Mouse (Mus musculus) embryonic facial prominence, embryonic 14.5 days (tissue): Measurements from ENCODE around the gene Ano9. TPM values are rescaled to one million over a fixed set of nuclear protein-coding genes. Genes with fewer than 3 reads are reported as not detected.
A peak's percentile ranks its signal among the peaks of the same experiment; 100 is the strongest.

Experiments
- ATAC-seq: fragments of 200-750 bp; cut with Nextera tagmentation; 2 replicates; pipeline ENCODE4 v1.8.0; 2017; ENCODE audit warnings: low read depth, moderate number of reproducible peaks, moderate TSS enrichment
- DNase-seq: peaks from one replicate; pipeline ENCODE4 v3.0.0-alpha.2; 2015; ENCODE audit warnings: low spot score
- H3K27ac ChIP-seq: fragments of 300-500 bp; sonication (generic); replicated peaks from 2 replicates; pipeline ENCODE4 v1.5.1; 2014; ENCODE audit warnings: low read depth, mild to moderate bottlenecking, low read length, moderate library complexity
- H3K27me3 ChIP-seq: fragments of 300-500 bp; sonication (generic); replicated peaks from 2 replicates; pipeline ENCODE4 v1.6.1; 2014; ENCODE audit warnings: low read length; ENCODE audit not compliant: control insufficient read depth, insufficient read depth
- H3K36me3 ChIP-seq: fragments of 300-500 bp; sonication (generic); 2 replicates; pipeline ENCODE4 v1.6.1; 2014; ENCODE audit warnings: low read length, mixed read lengths; ENCODE audit not compliant: control insufficient read depth, insufficient read depth
- H3K4me1 ChIP-seq: fragments of 300-500 bp; sonication (generic); 2 replicates; pipeline ENCODE4 v1.6.1; 2014; ENCODE audit warnings: antibody characterized with exemption, low read length; ENCODE audit not compliant: control insufficient read depth, insufficient read depth
- H3K4me2 ChIP-seq: fragments of 300-500 bp; sonication (generic); 2 replicates; pipeline ENCODE4 v1.6.1; 2014; ENCODE audit warnings: low read depth, mild to moderate bottlenecking, low read length, moderate library complexity, mixed read lengths
- H3K4me3 ChIP-seq: fragments of 300-500 bp; sonication (generic); 2 replicates; pipeline ENCODE4 v1.5.1; 2014; ENCODE audit warnings: low read depth, mild to moderate bottlenecking, low read length
- H3K9ac ChIP-seq: fragments of 300-500 bp; sonication (generic); 2 replicates; pipeline ENCODE4 v1.6.1; 2014; ENCODE audit warnings: low read depth, mild to moderate bottlenecking, low read length, moderate library complexity, mixed read lengths
- H3K9me3 ChIP-seq: fragments of 300-500 bp; sonication (generic); 2 replicates; pipeline ENCODE4 v1.6.1; 2016; ENCODE audit warnings: low read length; ENCODE audit not compliant: control insufficient read depth
- WGBS: fragments of 180-500 bp; shearing (Covaris S2); extraction: QIAGEN DNeasy Blood & Tissue Kit; methylation state at CpG from one replicate; pipeline ENCODE4 v1.1.7; 2014; 5-methylcytosine and 5-hydroxymethylcytosine counted together
- polyA plus RNA-seq: library from polyadenylated mRNA; unstranded; fragments of >200 nt; fragmentation: Nextera tagmentation; extraction: Ambion mirVana; gene quantifications from 2 replicates; pipeline ENCODE4 v1.2.1, GENCODE M21; 2014

Gene Ano9
- polyA plus RNA-seq, 1 experiment from 2014 or later, result 5.0 TPM

DNA sequence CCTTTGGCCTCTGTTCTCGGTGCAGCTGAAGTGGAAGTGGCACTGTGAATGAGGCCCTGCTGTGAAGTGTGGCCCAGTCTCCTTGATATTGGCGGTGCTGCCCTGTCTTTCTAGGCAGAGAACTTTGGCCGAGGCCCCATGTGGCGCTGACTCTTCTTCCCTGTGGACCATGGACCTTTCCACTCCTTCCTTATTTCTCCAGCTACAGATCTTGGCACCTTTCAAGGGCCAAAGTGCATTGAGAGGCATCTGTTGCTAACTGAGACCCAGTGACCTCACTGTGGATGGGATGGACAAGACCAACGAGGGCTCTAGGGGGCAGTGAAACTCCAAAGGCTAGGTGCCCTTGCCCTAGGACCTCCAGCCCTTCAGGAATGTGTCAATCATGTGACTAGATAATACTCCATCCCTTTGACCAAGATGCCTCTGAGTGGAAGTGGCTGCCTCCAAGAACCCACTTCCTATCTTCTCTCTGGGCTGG lies 3.5 kb upstream of the Ano9 start:
- Histone ChIP-seq H3K4me2 (no peak overlapping the region), H3K9ac (no peak overlapping the region), H3K9me3 (no peaks in the 10 kb centered on the region), H3K27me3 (0 out of 2 replicates have a peak, but pooled peaks cover 3% of the 10 kb centered on the region), H3K27ac (no peak overlapping the region), H3K36me3 (no peaks in the 10 kb centered on the region), H3K4me1 (no peaks in the 10 kb centered on the region), H3K4me3 (no peak overlapping the region)
- WGBS, result 77% methylated on average over 5 of the region's 5 CpGs
- no peak for DNase-seq
- ATAC-seq, result no peak

DNA sequence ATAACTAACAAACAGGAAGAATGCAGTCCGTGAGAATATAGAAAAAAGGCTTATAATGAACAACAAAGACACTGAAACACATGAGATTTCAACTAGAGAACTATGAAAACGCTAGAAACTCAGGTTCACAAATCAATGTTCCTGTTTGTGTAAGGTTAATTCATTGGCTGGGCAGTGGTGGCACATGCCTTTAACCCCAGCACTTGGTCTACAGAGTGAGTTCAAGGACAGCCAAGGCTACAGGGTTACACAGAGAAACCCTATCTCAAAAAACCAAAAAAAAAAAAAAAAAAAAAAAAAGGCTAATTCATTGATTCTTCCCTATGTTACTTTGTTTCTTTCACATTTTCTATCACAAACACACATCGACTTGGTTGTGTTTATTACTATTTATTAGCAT lies 3.0 kb upstream of the Ano9 start:
- no peaks in the 10 kb centered on the region for H3K36me3 ChIP-seq

DNA sequence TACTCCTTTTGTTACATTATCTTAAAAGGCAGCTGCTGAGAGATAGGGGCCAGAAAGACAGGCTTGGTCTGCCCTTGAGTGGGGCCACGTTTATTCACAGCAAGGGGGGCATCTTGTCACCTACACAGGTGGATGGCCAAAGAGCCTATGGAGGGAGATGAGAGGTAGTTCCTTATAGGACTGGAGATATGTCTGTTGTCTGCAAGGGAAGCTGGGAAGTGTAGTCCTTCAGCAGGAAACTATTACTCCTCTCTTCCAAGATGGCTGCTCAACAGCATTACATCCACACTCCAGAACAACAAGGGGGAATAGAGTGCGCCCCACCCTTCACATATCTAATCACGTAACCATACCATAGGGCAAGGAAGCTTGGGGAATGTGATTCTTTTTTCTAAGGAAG lies 1.9 kb upstream of the Ano9 start:
- Histone ChIP-seq H3K9ac (no peak overlapping the region), H3K4me2 (no peak overlapping the region), H3K9me3 (no peaks in the 10 kb centered on the region), H3K4me3 (no peak overlapping the region), H3K27me3 (0 out of 2 replicates have a peak, but pooled peaks cover 3% of the 10 kb centered on the region), H3K27ac (no peak overlapping the region), H3K36me3 (no peaks in the 10 kb centered on the region), H3K4me1 (no peaks in the 10 kb centered on the region)
- WGBS, result 61% methylated on average over 3 of the region's 3 CpGs
- DNase-seq (no peak), ATAC-seq (no peak)

More for the DNA sequence above, 3.0 kb upstream of the Ano9 start:
- Histone ChIP-seq H3K27me3 (0 out of 2 replicates have a peak, but pooled peaks cover 3% of the 10 kb centered on the region), H3K9ac (no peak overlapping the region), H3K4me1 (no peaks in the 10 kb centered on the region), H3K4me3 (no peak overlapping the region), H3K9me3 (no peaks in the 10 kb centered on the region), H3K4me2 (no peak overlapping the region), H3K27ac (no peak overlapping the region)
- DNase-seq (no peak), ATAC-seq (no peak)
- 82% methylated on average over 3 of the region's 3 CpGs for WGBS

DNA sequence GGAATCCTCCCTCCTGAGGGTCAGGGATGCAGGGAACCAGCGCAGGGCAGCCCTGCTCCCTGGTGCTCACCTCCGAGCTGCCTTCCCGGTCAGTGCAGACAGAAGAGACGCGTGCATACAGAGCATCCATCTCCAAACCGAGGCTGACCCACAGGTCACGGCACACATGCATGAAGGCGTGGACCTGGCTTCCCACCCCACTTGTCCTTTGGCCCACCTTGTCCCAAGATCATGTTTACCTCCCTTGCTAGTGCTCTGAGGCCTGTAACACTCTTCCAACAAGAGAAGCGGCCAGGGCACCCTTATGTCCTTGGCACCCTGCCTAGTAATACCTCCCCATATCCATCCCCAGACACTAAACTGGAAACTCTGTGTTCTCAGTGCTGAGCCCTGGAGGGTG lies 1.7 kb downstream of the Ano9 start:
- Histone ChIP-seq H3K36me3 (no peaks in the 10 kb centered on the region), H3K27ac (no peak overlapping the region), H3K4me3 (no peak overlapping the region), H3K9ac (no peak overlapping the region), H3K4me2 (no peak overlapping the region), H3K4me1 (no peaks in the 10 kb centered on the region), H3K9me3 (no peaks in the 10 kb centered on the region), H3K27me3 (0 out of 2 replicates have a peak, but pooled peaks cover 3% of the 10 kb centered on the region)
- no peak for DNase-seq
- no peak for ATAC-seq
- WGBS, result 85% methylated on average over 9 of the region's 9 CpGs

DNA sequence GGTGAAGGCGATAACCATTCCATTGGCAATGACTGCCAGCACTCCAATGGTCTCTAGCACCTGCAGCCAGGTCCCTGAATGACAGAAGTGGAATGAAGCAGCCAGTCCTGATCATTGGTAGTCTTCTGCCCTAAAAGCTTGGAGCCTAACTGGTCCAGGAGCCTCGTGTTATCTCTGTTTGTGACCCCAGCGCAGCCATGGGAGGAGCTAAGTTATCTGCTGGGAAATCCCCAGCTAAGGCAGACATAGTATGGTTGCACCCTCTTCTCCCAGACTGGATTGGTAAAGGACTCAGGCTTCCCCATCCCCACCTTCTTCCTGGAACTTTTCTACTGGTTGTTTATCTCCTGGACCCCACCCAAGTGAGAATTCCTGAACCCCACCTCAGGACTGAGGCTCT lies 14.4 kb downstream of the Ano9 start:
- ATAC-seq (no peak), DNase-seq (no peak)
- WGBS, result 71% methylated on average over 3 of the region's 3 CpGs
- H3K36me3 ChIP-seq, result no peaks in the 10 kb centered on the region
- H3K4me2 ChIP-seq, result no peak overlapping the region
- H3K9ac ChIP-seq, result no peak overlapping the region
- H3K27ac ChIP-seq, result no peak overlapping the region
- no peaks in the 10 kb centered on the region for H3K9me3 ChIP-seq
- peaks cover 35% of the 10 kb centered on the region for H3K27me3 ChIP-seq
- H3K4me1 ChIP-seq, result 0 out of 2 replicates have a peak, but pooled peaks cover 4% of the 10 kb centered on the region
- H3K4me3 ChIP-seq, result no peak overlapping the region

DNA sequence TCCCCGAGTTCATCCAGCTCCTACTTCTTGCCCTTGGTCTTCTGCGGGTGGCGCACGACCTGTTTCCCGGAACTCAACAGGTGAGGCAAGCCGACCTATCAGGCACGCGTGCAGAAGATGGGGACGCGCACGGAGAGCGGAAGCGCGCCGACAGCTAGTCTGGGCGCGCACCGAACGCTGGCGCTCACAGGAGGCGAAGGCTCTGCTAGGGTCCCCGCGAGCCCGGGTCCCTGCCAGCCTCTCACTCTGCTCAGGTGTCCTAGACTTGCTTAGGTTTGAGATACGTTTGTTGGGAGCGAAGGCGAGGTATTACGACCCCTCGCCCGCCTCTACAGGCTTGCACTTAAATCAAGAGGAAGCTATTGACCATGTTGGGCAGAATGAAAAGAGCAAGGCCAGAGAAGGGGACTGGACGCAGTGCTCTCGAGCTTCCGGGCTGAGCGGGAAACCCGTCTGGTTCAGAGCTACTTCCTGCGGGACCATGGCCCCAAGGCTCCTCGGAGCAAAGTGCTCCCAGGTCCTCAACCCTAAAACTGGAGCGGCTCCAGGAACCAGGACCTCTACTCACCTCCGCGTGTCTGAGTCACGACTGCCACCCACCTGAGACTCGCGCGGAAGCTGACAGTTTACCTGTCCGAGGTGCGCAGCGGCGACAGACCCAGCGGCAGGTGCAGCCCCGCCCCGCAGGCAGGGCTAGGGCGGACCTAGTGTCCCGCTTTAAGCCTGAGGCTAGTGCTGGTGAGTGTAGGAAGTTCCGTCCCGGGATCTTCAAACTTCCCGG lies 17.5 kb downstream of the Ano9 start, which contains the start of gene Sigirr:
TSS of gene Sigirr (minus strand) at position 662 of the 781 bp plus-strand sequence.
- ATAC-seq (peak; percentile 78), DNase-seq (peak; percentile 68)
- H3K9ac ChIP-seq, result peak within 1 kb of the TSS; percentile 53
- no peaks in the 10 kb centered on the region for H3K36me3 ChIP-seq
- peak within 1 kb of the TSS; percentile 40 for H3K4me3 ChIP-seq
- no peaks in the 10 kb centered on the region for H3K9me3 ChIP-seq
- WGBS, result 1% methylated on average over 50 of the region's 56 CpGs
- no peak within 1 kb of the TSS for H3K27ac ChIP-seq
- peak within 1 kb of the TSS; percentile 75 for H3K4me2 ChIP-seq
- H3K4me1 ChIP-seq, result 0 out of 2 replicates have a peak, but pooled peaks cover 4% of the 10 kb centered on the region
- peaks cover 35% of the 10 kb centered on the region for H3K27me3 ChIP-seq

DNA sequence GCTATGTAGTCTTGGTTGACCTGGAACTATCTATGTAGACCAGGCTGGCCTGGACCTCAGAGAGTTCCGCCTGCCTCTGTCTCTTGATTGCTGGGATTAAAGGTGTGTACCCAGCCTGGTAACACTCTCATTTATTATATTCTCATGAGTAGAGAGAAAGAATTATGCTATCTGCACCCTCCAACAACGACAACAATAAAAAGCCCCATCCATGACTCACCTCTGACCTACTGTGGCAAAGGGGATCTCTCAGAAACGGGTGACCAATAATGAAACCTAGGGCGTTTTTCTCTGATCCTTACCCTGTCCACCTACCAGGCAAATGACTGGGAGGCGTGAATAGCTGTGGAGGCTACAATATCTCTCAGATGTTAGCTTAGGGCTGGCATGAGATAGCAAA lies 20.4 kb downstream of the Ano9 start:
- ATAC-seq (no peak), DNase-seq (no peak)
- Histone ChIP-seq H3K9me3 (no peaks in the 10 kb centered on the region), H3K27ac (no peak overlapping the region), H3K4me1 (0 out of 2 replicates have a peak, but pooled peaks cover 4% of the 10 kb centered on the region), H3K4me2 (no peak overlapping the region), H3K27me3 (peaks cover 35% of the 10 kb centered on the region), H3K9ac (no peak overlapping the region), H3K4me3 (no peak overlapping the region), H3K36me3 (no peaks in the 10 kb centered on the region)
- 77% methylated on average over 5 of the region's 5 CpGs for WGBS

DNA sequence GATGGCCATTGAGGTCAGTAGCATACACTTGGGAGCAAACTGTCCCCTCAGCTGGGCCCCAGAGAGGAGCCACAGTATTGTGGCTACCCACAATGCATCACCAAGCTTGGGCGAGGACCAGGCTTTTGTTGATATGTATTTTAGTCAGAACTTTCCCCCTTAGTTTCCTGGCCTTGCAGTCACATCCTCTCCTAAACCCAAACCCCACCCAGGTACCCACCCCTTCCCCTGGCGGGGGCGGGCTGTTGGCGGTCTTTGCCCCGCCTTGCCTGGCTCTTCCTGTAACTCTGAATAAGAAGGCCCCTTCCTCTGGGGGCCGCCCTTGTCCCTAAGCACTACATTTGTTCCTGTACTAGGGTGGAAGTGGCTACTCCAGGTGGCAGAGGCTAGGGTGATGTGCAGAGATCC lies 21.0 kb downstream of the Ano9 start:
- Histone ChIP-seq H3K36me3 (no peaks in the 10 kb centered on the region), H3K9me3 (no peaks in the 10 kb centered on the region), H3K27ac (no peak overlapping the region), H3K27me3 (peaks cover 33% of the 10 kb centered on the region), H3K4me3 (no peak overlapping the region), H3K4me1 (0 out of 2 replicates have a peak, but pooled peaks cover 4% of the 10 kb centered on the region), H3K9ac (no peak overlapping the region), H3K4me2 (0 out of 2 replicates have a peak overlapping the region, but pooled peaks have one; percentile 0)
- DNase-seq (peak; percentile 51), ATAC-seq (no peak)
- 35% methylated on average over 6 of the region's 6 CpGs for WGBS
